ENCODE assay signal across 24 mouse cellular contexts in the genomic region with DNA sequence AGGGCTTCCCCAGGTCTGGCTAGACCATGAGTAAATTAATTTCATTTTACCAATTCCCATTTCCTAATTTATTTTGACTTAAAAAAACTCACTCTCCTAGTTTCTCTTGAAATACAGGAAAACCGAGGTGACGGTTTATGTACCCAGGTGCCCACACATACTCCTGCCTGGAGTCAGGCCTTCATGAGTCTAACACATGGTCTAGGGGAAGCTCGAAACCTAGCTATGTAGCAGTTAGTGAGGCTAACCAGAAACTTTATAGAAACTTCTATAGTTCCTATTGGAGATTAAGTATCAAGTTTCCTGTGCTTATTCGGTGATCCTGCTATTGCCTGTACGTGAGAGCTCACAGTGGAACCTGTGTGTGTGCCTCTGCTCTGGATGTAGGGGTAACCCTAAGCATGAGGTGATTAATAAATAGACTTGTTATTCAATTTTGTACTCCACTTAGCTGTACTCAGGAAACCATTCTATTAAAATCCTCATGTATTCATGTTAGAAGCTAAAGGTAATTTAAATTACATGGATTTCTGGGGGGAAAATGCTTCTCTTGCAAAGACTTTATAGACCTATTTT. TPM values are rescaled to one million over a fixed set of nuclear protein-coding genes. Genes with fewer than 3 reads are reported as not detected.
DNase-seq lines count a peak whose midpoint lies in the region; ATAC-seq lines count a peak whose summit lies in the region.
"Had no signal": no experiment of that assay in that cellular context is flagged by ENCODE, and none has a peak within 500 bp of the region (broad histone marks: within the 10 kb centered on the region; RNA-seq: fewer than 3 reads in every experiment).

No protein-coding gene starts in this region.

- DNase-seq in limb, embryonic 11.5 days (ENCODE audit: low spot score) = no peak
- no peak for DNase-seq in limb, embryonic 10.5 days (ENCODE audit: low spot score)
- DNase-seq in forelimb bud, embryonic 11.5 days (ENCODE audit: low read depth, low spot score) = peak; percentile 29
- DNase-seq in cerebellum, postnatal 14 days = no peak
- no peak for DNase-seq in heart, postnatal 36 days
- no peak for DNase-seq in kidney, postnatal 14 days
- DNase-seq: adrenal gland, adult 2 months; adrenal gland, adult 8-10 months; adrenal gland, postnatal 10 days; adrenal gland, postnatal 14 days; adrenal gland, postnatal 25 days; adrenal gland, postnatal 36 days; B cell, adult 2 months; cerebellum, adult 11 months; cerebellum, adult 11-12 months had no signal

- H3K27ac ChIP-seq in limb, embryonic 11.5 days (replicated peaks; ENCODE audit: low read depth, low read length) = no peak overlapping the region
- no peak overlapping the region for H3K27ac ChIP-seq in limb, embryonic 10.5 days
- H3K27ac ChIP-seq in limb, embryonic 12.5 days = 0 out of 2 replicates have a peak overlapping the region, but pooled peaks have one; percentile 23
- no peak overlapping the region; the same call in 1 of the 2 replicates for H3K27ac ChIP-seq in limb, embryonic 13.5 days

- no peak overlapping the region for H3K4me3 ChIP-seq in limb, embryonic 11.5 days (ENCODE audit: low read depth, low read length)
- no peak overlapping the region for H3K4me3 ChIP-seq in limb, embryonic 10.5 days
- no peak overlapping the region for H3K4me3 ChIP-seq in limb, embryonic 12.5 days (replicated peaks)
- H3K4me3 ChIP-seq in limb, embryonic 13.5 days = no peak overlapping the region

- intact Hi-C loops in heart, postnatal 36 days (cut with DNase I) = no loop called here

- H3K27me3 ChIP-seq in limb, embryonic 11.5 days (ENCODE audit: control insufficient read depth, insufficient read depth, low read length) = peaks cover 3% of the 10 kb centered on the region
- H3K27me3 ChIP-seq in limb, embryonic 10.5 days (ENCODE audit: low read depth, poor library complexity, severe bottlenecking) = peaks cover 23% of the 10 kb centered on the region
- H3K27me3 ChIP-seq in limb, embryonic 12.5 days = peaks cover 26% of the 10 kb centered on the region
- H3K27me3 ChIP-seq in limb, embryonic 13.5 days = peaks cover 34% of the 10 kb centered on the region
- H3K27me3 ChIP-seq: CH12.LX had no signal

- H3K36me3 ChIP-seq in limb, embryonic 11.5 days (ENCODE audit: control insufficient read depth, insufficient read depth, low read length) = no peaks in the 10 kb centered on the region
- H3K36me3 ChIP-seq in limb, embryonic 10.5 days = no peaks in the 10 kb centered on the region
- H3K36me3 ChIP-seq in limb, embryonic 12.5 days = no peaks in the 10 kb centered on the region
- H3K36me3 ChIP-seq in limb, embryonic 13.5 days = no peaks in the 10 kb centered on the region
- H3K36me3 ChIP-seq: G1E had no signal

- H3K4me2 ChIP-seq in limb, embryonic 11.5 days (ENCODE audit: low read depth, severe bottlenecking) = no peak overlapping the region
- no peak overlapping the region for H3K4me2 ChIP-seq in limb, embryonic 12.5 days
- no peak overlapping the region for H3K4me2 ChIP-seq in limb, embryonic 13.5 days (replicated peaks)

- WGBS in limb, embryonic 11.5 days = 65% methylated on average over 5 of the region's 5 CpGs
- 87% methylated on average over 5 of the region's 5 CpGs for WGBS in limb, embryonic 10.5 days
- 46% methylated on average over 5 of the region's 5 CpGs for WGBS in limb, embryonic 12.5 days
- WGBS in limb, embryonic 13.5 days = 26% methylated on average over 5 of the region's 5 CpGs

- no peak overlapping the region for H3K9ac ChIP-seq in limb, embryonic 11.5 days (ENCODE audit: low read length)
- no peak overlapping the region for H3K9ac ChIP-seq in limb, embryonic 12.5 days (replicated peaks)
- no peak overlapping the region for H3K9ac ChIP-seq in limb, embryonic 13.5 days

- no peaks in the 10 kb centered on the region for H3K4me1 ChIP-seq in limb, embryonic 11.5 days (ENCODE audit: control insufficient read depth, insufficient read depth, low read length)
- peaks cover 17% of the 10 kb centered on the region for H3K4me1 ChIP-seq in limb, embryonic 10.5 days
- H3K4me1 ChIP-seq in limb, embryonic 12.5 days (replicated peaks) = peaks cover 9% of the 10 kb centered on the region; the same call in 1 of the 2 replicates
- peaks cover 16% of the 10 kb centered on the region for H3K4me1 ChIP-seq in limb, embryonic 13.5 days

- 0 out of 2 replicates have a peak, but pooled peaks have one; percentile 62 for ATAC-seq in limb, embryonic 11.5 days (ENCODE audit: insufficient number of reproducible peaks, low FRiP score, low TSS enrichment, low read depth)
- peak; percentile 74 for ATAC-seq in limb, embryonic 12.5 days (ENCODE audit: insufficient number of reproducible peaks, insufficient read depth, low FRiP score, low TSS enrichment, low read depth)
- ATAC-seq in limb, embryonic 13.5 days (ENCODE audit: low FRiP score, low read depth) = peak; percentile 72
- ATAC-seq: activated CD4-positive, CD25-positive, alpha-beta regulatory T cell, adult 4 months; CD4-positive, CD25-positive, alpha-beta regulatory T cell, adult 4 months; Patski had no signal

- H3K9me3 ChIP-seq in limb, embryonic 11.5 days (ENCODE audit: control insufficient read depth, low read length) = no peaks in the 10 kb centered on the region
- H3K9me3 ChIP-seq in limb, embryonic 10.5 days (replicated peaks) = no peaks in the 10 kb centered on the region
- no peaks in the 10 kb centered on the region for H3K9me3 ChIP-seq in limb, embryonic 12.5 days
- no peaks in the 10 kb centered on the region for H3K9me3 ChIP-seq in limb, embryonic 13.5 days
- H3K9me3 ChIP-seq: G1E had no signal

RNA-seq across cellular contexts. Expression of a gene that starts 5.3 kb away (rescaled TPM):
- polyA plus RNA-seq in limb, embryonic 11.5 days (2014; fragmentation: Nextera tagmentation; extraction: Ambion mirVana) = 9.8 TPM in 2 replicates
- 0.95 and 5.5 TPM in 2 replicates for polyA plus RNA-seq in limb, embryonic 10.5 days (2016; fragmentation: Nextera tagmentation; extraction: Ambion mirVana)
- polyA plus RNA-seq in limb, embryonic 12.5 days (2016; fragmentation: Nextera tagmentation; extraction: Ambion mirVana) = 9.2 and 14.4 TPM in 2 replicates
- polyA plus RNA-seq in limb, embryonic 13.5 days (2015; fragmentation: Nextera tagmentation; extraction: Ambion mirVana) = 4.9 and 6.1 TPM in 2 replicates
- total RNA-seq in heart, postnatal 36 days (2021) = 1 to 10 TPM in 1 of 2 experiments, under 1 TPM in 1; 0.92 to 1.1 TPM
- total RNA-seq: MEL had no signal
- polyA plus RNA-seq: C2C12; CD4-positive, CD25-positive, alpha-beta regulatory T cell, adult 4 months; G1E; Patski had no signal

RNA-seq across cellular contexts. Expression of a gene that starts 56.9 kb away (rescaled TPM):
- polyA plus RNA-seq in limb, embryonic 11.5 days (2014; fragmentation: Nextera tagmentation; extraction: Ambion mirVana) = 119 and 125 TPM in 2 replicates
- 70.5 and 97.8 TPM in 2 replicates for polyA plus RNA-seq in limb, embryonic 10.5 days (2016; fragmentation: Nextera tagmentation; extraction: Ambion mirVana)
- 95.8 and 102 TPM in 2 replicates for polyA plus RNA-seq in limb, embryonic 12.5 days (2016; fragmentation: Nextera tagmentation; extraction: Ambion mirVana)
- 94.2 and 104 TPM in 2 replicates for polyA plus RNA-seq in limb, embryonic 13.5 days (2015; fragmentation: Nextera tagmentation; extraction: Ambion mirVana)
- 1 to 10 TPM; 4.9 to 6.0 TPM for total RNA-seq in heart, postnatal 36 days (2021)
- total RNA-seq: MEL had no signal
